Mouse (Mus musculus) heart, embryonic 16.5 days (tissue): Measurements from ENCODE around the gene E330017A01Rik. TPM values are rescaled to one million over a fixed set of nuclear protein-coding genes. Genes with fewer than 3 reads are reported as not detected.

ENCODE experiments used
- ATAC-seq: fragments of 200-750 bp; cut with Nextera tagmentation; replicated peaks from 2 replicates; pipeline ENCODE4 v1.8.0; 2017; ENCODE audit warnings: moderate number of reproducible peaks; ENCODE audit not compliant: insufficient read depth, low FRiP score; ENCODE audit errors: extremely low read depth
- H3K27ac ChIP-seq: fragments of 300-500 bp; sonication (generic); 2 replicates; pipeline ENCODE4 v1.5.1; 2014; ENCODE audit warnings: mild to moderate bottlenecking, low read length, control low read depth, moderate library complexity
- H3K27me3 ChIP-seq: fragments of 300-500 bp; sonication (generic); 2 replicates; pipeline ENCODE4 v1.6.1; 2014; ENCODE audit warnings: low read length, mixed read lengths; ENCODE audit not compliant: control insufficient read depth, insufficient read depth
- H3K36me3 ChIP-seq: fragments of 300-500 bp; sonication (generic); 2 replicates; pipeline ENCODE4 v1.6.1; 2014; ENCODE audit not compliant: control insufficient read depth, insufficient read depth
- H3K4me1 ChIP-seq: fragments of 300-500 bp; sonication (generic); 2 replicates; pipeline ENCODE4 v1.6.1; 2014; ENCODE audit warnings: low read length, mixed read lengths; ENCODE audit not compliant: control insufficient read depth, insufficient read depth
- H3K4me2 ChIP-seq: fragments of 300-500 bp; sonication (generic); 2 replicates; pipeline ENCODE4 v1.6.1; 2014; ENCODE audit warnings: low read depth, mild to moderate bottlenecking, control low read depth, low read length
- H3K4me3 ChIP-seq: fragments of 300-500 bp; sonication (generic); 2 replicates; pipeline ENCODE4 v1.5.1; 2014; ENCODE audit warnings: mild to moderate bottlenecking, control low read depth, low read length
- H3K9ac ChIP-seq: fragments of 300-500 bp; sonication (generic); 2 replicates; pipeline ENCODE4 v1.6.1; 2014; ENCODE audit warnings: low read length, control low read depth
- H3K9me3 ChIP-seq: fragments of 300-500 bp; sonication (generic); replicated peaks from 2 replicates; pipeline ENCODE4 v1.6.1; 2016; ENCODE audit warnings: low read length; ENCODE audit not compliant: control insufficient read depth
- WGBS: fragments of 180-500 bp; shearing (Covaris S2); extraction: QIAGEN DNeasy Blood & Tissue Kit; methylation state at CpG from one replicate; pipeline ENCODE4 v1.1.7; 2014; 5-methylcytosine and 5-hydroxymethylcytosine counted together
- polyA plus RNA-seq: library from polyadenylated mRNA; unstranded; fragments of >200 nt; fragmentation: Nextera tagmentation; extraction: Ambion mirVana; gene quantifications from 2 replicates; pipeline ENCODE4 v1.2.1, GENCODE M21; 2015

The E330017A01Rik gene
- polyA plus RNA-seq, 1 experiment from 2014 or later: not detected

GRCm38 (mm10) chr16:58649979-58650378 lies 11.4 kb upstream of the E330017A01Rik start:
- H3K4me1 ChIP-seq: no peaks in the 10 kb centered on the region
- no peak overlapping the region for H3K9ac ChIP-seq
- WGBS: 90% methylated on average over 10 of the region's 10 CpGs
- ATAC-seq: no peak
- H3K4me2 ChIP-seq: no peak overlapping the region
- no peaks in the 10 kb centered on the region for H3K27me3 ChIP-seq
- no peak overlapping the region for H3K27ac ChIP-seq
- no peaks in the 10 kb centered on the region for H3K9me3 ChIP-seq
- no peaks in the 10 kb centered on the region for H3K36me3 ChIP-seq
- H3K4me3 ChIP-seq: no peak overlapping the region

- no peaks in the 10 kb centered on the region for H3K9me3 ChIP-seq
Measured at GRCm38 (mm10) chr16:58638016-58638415, 523 bp downstream of the E330017A01Rik start.

GRCm38 (mm10) chr16:58637448-58637847 lies 1.1 kb downstream of the E330017A01Rik start:
- H3K4me2 ChIP-seq: no peak overlapping the region
- H3K4me1 ChIP-seq: no peaks in the 10 kb centered on the region
- WGBS: 80% methylated on average over 4 of the region's 4 CpGs
- H3K27ac ChIP-seq: no peak overlapping the region
- no peaks in the 10 kb centered on the region for H3K36me3 ChIP-seq
- H3K9me3 ChIP-seq: no peaks in the 10 kb centered on the region
- no peaks in the 10 kb centered on the region for H3K27me3 ChIP-seq
- no peak overlapping the region for H3K9ac ChIP-seq
- ATAC-seq: no peak
- H3K4me3 ChIP-seq: no peak overlapping the region

More at GRCm38 (mm10) chr16:58638016-58638415, 523 bp downstream of the E330017A01Rik start:
- WGBS: 82% methylated on average over 7 of the region's 7 CpGs
- no peak overlapping the region for H3K9ac ChIP-seq
- H3K4me2 ChIP-seq: no peak overlapping the region
- no peaks in the 10 kb centered on the region for H3K27me3 ChIP-seq
- no peaks in the 10 kb centered on the region for H3K4me1 ChIP-seq
- H3K27ac ChIP-seq: no peak overlapping the region
- no peaks in the 10 kb centered on the region for H3K36me3 ChIP-seq
- no peak for ATAC-seq
- H3K4me3 ChIP-seq: no peak overlapping the region

- H3K36me3 ChIP-seq: no peaks in the 10 kb centered on the region
- no peaks in the 10 kb centered on the region for H3K27me3 ChIP-seq
- H3K9ac ChIP-seq: no peak overlapping the region
- H3K27ac ChIP-seq: no peak overlapping the region
- ATAC-seq: no peak
- H3K4me1 ChIP-seq: no peaks in the 10 kb centered on the region
- no peaks in the 10 kb centered on the region for H3K9me3 ChIP-seq
- no peak overlapping the region for H3K4me2 ChIP-seq
- WGBS: 63% methylated on average over 2 of the region's 2 CpGs
- no peak overlapping the region for H3K4me3 ChIP-seq
Measured at GRCm38 (mm10) chr16:58635866-58636265, 2.7 kb downstream of the E330017A01Rik start.

- H3K27me3 ChIP-seq: no peaks in the 10 kb centered on the region
- H3K9me3 ChIP-seq: no peaks in the 10 kb centered on the region
- H3K36me3 ChIP-seq: no peaks in the 10 kb centered on the region
- no peaks in the 10 kb centered on the region for H3K4me1 ChIP-seq
- no peak overlapping the region for H3K27ac ChIP-seq
- 49% methylated on average over 2 of the region's 2 CpGs for WGBS
- ATAC-seq: no peak
- no peak overlapping the region for H3K4me3 ChIP-seq
- H3K9ac ChIP-seq: no peak overlapping the region
- no peak overlapping the region for H3K4me2 ChIP-seq
Measured at GRCm38 (mm10) chr16:58629736-58630135, 8.8 kb downstream of the E330017A01Rik start.

GRCm38 (mm10) chr16:58628968-58629367 lies 9.6 kb downstream of the E330017A01Rik start:
- H3K36me3 ChIP-seq: no peaks in the 10 kb centered on the region
- no peaks in the 10 kb centered on the region for H3K27me3 ChIP-seq
- H3K4me1 ChIP-seq: no peaks in the 10 kb centered on the region
- WGBS: 85% methylated on average over 5 of the region's 5 CpGs
- ATAC-seq: no peak
- no peak overlapping the region for H3K4me3 ChIP-seq
- H3K9ac ChIP-seq: no peak overlapping the region
- H3K4me2 ChIP-seq: no peak overlapping the region
- H3K9me3 ChIP-seq: no peaks in the 10 kb centered on the region
- H3K27ac ChIP-seq: no peak overlapping the region

- no peak overlapping the region for H3K4me3 ChIP-seq
- H3K9ac ChIP-seq: no peak overlapping the region
- H3K36me3 ChIP-seq: no peaks in the 10 kb centered on the region
- no peaks in the 10 kb centered on the region for H3K4me1 ChIP-seq
- H3K9me3 ChIP-seq: no peaks in the 10 kb centered on the region
- H3K27me3 ChIP-seq: no peaks in the 10 kb centered on the region
- H3K27ac ChIP-seq: no peak overlapping the region
- 94% methylated on average over 2 of the region's 2 CpGs for WGBS
- H3K4me2 ChIP-seq: no peak overlapping the region
- ATAC-seq: no peak
Measured at GRCm38 (mm10) chr16:58628336-58628680, 10.2 kb downstream of the E330017A01Rik start.

GRCm38 (mm10) chr16:58627597-58628335 lies 10.8 kb downstream of the E330017A01Rik start:
- no peak for ATAC-seq
- WGBS: 89% methylated on average over 4 of the region's 4 CpGs

GRCm38 (mm10) chr16:58623944-58624343 lies 14.6 kb downstream of the E330017A01Rik start:
- Histone ChIP-seq H3K9ac (no peak overlapping the region), H3K4me1 (no peaks in the 10 kb centered on the region), H3K9me3 (no peaks in the 10 kb centered on the region), H3K27me3 (no peaks in the 10 kb centered on the region), H3K36me3 (no peaks in the 10 kb centered on the region), H3K27ac (no peak overlapping the region), H3K4me3 (no peak overlapping the region), H3K4me2 (no peak overlapping the region)
- 83% methylated on average over 6 of the region's 6 CpGs for whole genome bisulfite sequencing
- ATAC-seq: no peak

More at GRCm38 (mm10) chr16:58627597-58628335, 10.8 kb downstream of the E330017A01Rik start:
- H3K4me3 ChIP-seq: no peak overlapping the region
- H3K27me3 ChIP-seq: no peaks in the 10 kb centered on the region
- no peak overlapping the region for H3K9ac ChIP-seq
- no peak overlapping the region for H3K27ac ChIP-seq
- H3K36me3 ChIP-seq: no peaks in the 10 kb centered on the region
- no peaks in the 10 kb centered on the region for H3K9me3 ChIP-seq
- no peak overlapping the region for H3K4me2 ChIP-seq
- H3K4me1 ChIP-seq: no peaks in the 10 kb centered on the region
